Mouse (Mus musculus) forebrain, embryonic 14.5 days (tissue): ENCODE data around the gene 1110051M20Rik. TPM values are rescaled to one million over a fixed set of nuclear protein-coding genes. Genes with fewer than 3 reads are reported as not detected.

ENCODE experiments used
- ATAC-seq: fragments of 200-750 bp; cut with Nextera tagmentation; 2 replicates; pipeline ENCODE4 v1.8.0; 2017; ENCODE audit warnings: mild to moderate bottlenecking, moderate library complexity
- DNase-seq: peaks from one replicate; pipeline ENCODE4 v3.0.0-alpha.2; 2015; ENCODE audit warnings: low spot score
- H3K27ac ChIP-seq: fragments of 300-500 bp; sonication (generic); 2 replicates; pipeline ENCODE4 v1.5.1; 2014; ENCODE audit warnings: low read depth, mild to moderate bottlenecking, control low read depth, low read length, moderate library complexity
- H3K27me3 ChIP-seq: fragments of 300-500 bp; sonication (generic); replicated peaks from 2 replicates; pipeline ENCODE4 v1.6.1; 2014; ENCODE audit warnings: low read length, control low read depth, mixed read lengths; ENCODE audit not compliant: control insufficient read depth, insufficient read depth
- H3K36me3 ChIP-seq: fragments of 300-500 bp; sonication (generic); 2 replicates; pipeline ENCODE4 v1.6.1; 2014; ENCODE audit warnings: low read length, control low read depth; ENCODE audit not compliant: control insufficient read depth, insufficient read depth
- H3K4me1 ChIP-seq: fragments of 300-500 bp; sonication (generic); 2 replicates; pipeline ENCODE4 v1.6.1; 2014; ENCODE audit warnings: antibody characterized with exemption, low read length, control low read depth; ENCODE audit not compliant: control insufficient read depth, insufficient read depth
- H3K4me2 ChIP-seq: fragments of 300-500 bp; sonication (generic); 2 replicates; pipeline ENCODE4 v1.6.1; 2014; ENCODE audit warnings: mild to moderate bottlenecking, control low read depth, low read length
- H3K4me3 ChIP-seq: fragments of 300-500 bp; sonication (generic); 2 replicates; pipeline ENCODE4 v1.5.1; 2014; ENCODE audit warnings: low read depth, low read length, control low read depth
- H3K9ac ChIP-seq: fragments of 300-500 bp; sonication (generic); 2 replicates; pipeline ENCODE4 v1.6.1; 2014; ENCODE audit warnings: mild to moderate bottlenecking, low read length, control low read depth, moderate library complexity
- H3K9me3 ChIP-seq: fragments of 300-500 bp; sonication (generic); replicated peaks from 2 replicates; pipeline ENCODE4 v1.6.1; 2016; ENCODE audit warnings: low read length, control low read depth, mixed read lengths; ENCODE audit not compliant: control insufficient read depth
- WGBS: fragments of 180-500 bp; shearing (Covaris S2); extraction: QIAGEN DNeasy Blood & Tissue Kit; methylation state at CpG from one replicate; pipeline ENCODE4 v1.1.7; 2014; 5-methylcytosine and 5-hydroxymethylcytosine counted together
- polyA plus RNA-seq: library from polyadenylated mRNA; unstranded; fragments of >200 nt; fragmentation: Nextera tagmentation; extraction: Ambion mirVana; gene quantifications from 2 replicates; pipeline ENCODE4 v1.2.1, GENCODE M21; 2014

Gene 1110051M20Rik
- polyA plus RNA-seq, 1 experiment from 2014 or later: 170 TPM

GRCm38 (mm10) chr2:91300784-91301183 lies 143.7 kb downstream of the 1110051M20Rik start:
- Histone ChIP-seq H3K27me3 (no peaks in the 10 kb centered on the region), H3K4me1 (no peaks in the 10 kb centered on the region), H3K9me3 (no peaks in the 10 kb centered on the region), H3K4me2 (no peak overlapping the region), H3K27ac (no peak overlapping the region), H3K4me3 (no peak overlapping the region), H3K36me3 (no peaks in the 10 kb centered on the region), H3K9ac (no peak overlapping the region)
- DNase-seq: no peak
- 95% methylated on average over 2 of the region's 2 CpGs for WGBS
- no peak for ATAC-seq

GRCm38 (mm10) chr2:91299156-91299555 lies 145.3 kb downstream of the 1110051M20Rik start:
- no peaks in the 10 kb centered on the region; the same call in 1 of the 2 replicates for H3K36me3 ChIP-seq
- no peak overlapping the region for H3K4me2 ChIP-seq
- H3K9ac ChIP-seq: no peak overlapping the region
- no peak overlapping the region for H3K4me3 ChIP-seq
- H3K9me3 ChIP-seq: no peaks in the 10 kb centered on the region
- H3K27ac ChIP-seq: no peak overlapping the region
- DNase-seq: no peak
- 68% methylated on average over 3 of the region's 3 CpGs for WGBS
- H3K27me3 ChIP-seq: no peaks in the 10 kb centered on the region
- H3K4me1 ChIP-seq: no peaks in the 10 kb centered on the region
- no peak for ATAC-seq

GRCm38 (mm10) chr2:91295895-91296294 lies 148.6 kb downstream of the 1110051M20Rik start:
- no peak overlapping the region for H3K4me3 ChIP-seq
- no peaks in the 10 kb centered on the region for H3K27me3 ChIP-seq
- no peak overlapping the region for H3K9ac ChIP-seq
- H3K36me3 ChIP-seq: no peaks in the 10 kb centered on the region; the same call in 1 of the 2 replicates
- no peak overlapping the region for H3K4me2 ChIP-seq
- 89% methylated on average over 5 of the region's 5 CpGs for WGBS
- H3K9me3 ChIP-seq: no peaks in the 10 kb centered on the region
- H3K27ac ChIP-seq: no peak overlapping the region
- no peak for DNase-seq
- ATAC-seq: no peak
- H3K4me1 ChIP-seq: peaks cover 7% of the 10 kb centered on the region

- no peak overlapping the region for H3K27ac ChIP-seq
- no peak overlapping the region for H3K9ac ChIP-seq
- no peaks in the 10 kb centered on the region for H3K9me3 ChIP-seq
- peaks cover 8% of the 10 kb centered on the region for H3K4me1 ChIP-seq
- no peak for ATAC-seq
- no peaks in the 10 kb centered on the region for H3K27me3 ChIP-seq
- 98% methylated on average over 3 of the region's 3 CpGs for WGBS
- no peak for DNase-seq
- no peak overlapping the region for H3K4me3 ChIP-seq
- no peaks in the 10 kb centered on the region; the same call in 1 of the 2 replicates for H3K36me3 ChIP-seq
- no peak overlapping the region for H3K4me2 ChIP-seq
These were observed 150.3 kb downstream of the 1110051M20Rik start for GRCm38 (mm10) chr2:91294226-91294625.

GRCm38 (mm10) chr2:91291197-91292007 lies 153.1 kb downstream of the 1110051M20Rik start:
- H3K4me3 ChIP-seq: no peak overlapping the region
- ATAC-seq (peak; percentile 61), DNase-seq (peak; percentile 67)
- peaks cover 8% of the 10 kb centered on the region for H3K4me1 ChIP-seq
- no peaks in the 10 kb centered on the region; the same call in 1 of the 2 replicates for H3K36me3 ChIP-seq
- H3K9me3 ChIP-seq: no peaks in the 10 kb centered on the region
- H3K4me2 ChIP-seq: no peak overlapping the region
- peak overlapping the region; percentile 50; the same call in 1 of the 2 replicates for H3K27ac ChIP-seq
- no peaks in the 10 kb centered on the region for H3K27me3 ChIP-seq
- WGBS: 51% methylated on average over 12 of the region's 12 CpGs
- no peak overlapping the region for H3K9ac ChIP-seq

GRCm38 (mm10) chr2:91287563-91287962 lies 156.9 kb downstream of the 1110051M20Rik start:
- 88% methylated on average over 6 of the region's 6 CpGs for WGBS
- peaks cover 11% of the 10 kb centered on the region for H3K4me1 ChIP-seq
- no peak overlapping the region for H3K27ac ChIP-seq
- no peak overlapping the region for H3K4me3 ChIP-seq
- H3K36me3 ChIP-seq: peaks cover 2% of the 10 kb centered on the region; the same call in 1 of the 2 replicates
- no peak for ATAC-seq
- H3K9ac ChIP-seq: no peak overlapping the region
- no peaks in the 10 kb centered on the region for H3K9me3 ChIP-seq
- no peak for DNase-seq
- no peak overlapping the region for H3K4me2 ChIP-seq
- H3K27me3 ChIP-seq: no peaks in the 10 kb centered on the region

- Histone ChIP-seq H3K4me2 (no peak overlapping the region), H3K36me3 (peaks cover 16% of the 10 kb centered on the region), H3K27me3 (no peaks in the 10 kb centered on the region), H3K9me3 (no peaks in the 10 kb centered on the region), H3K9ac (no peak overlapping the region), H3K4me1 (peaks cover 5% of the 10 kb centered on the region), H3K27ac (no peak overlapping the region), H3K4me3 (no peak overlapping the region)
- peak; percentile 89 for DNase-seq
- peak; percentile 64 for ATAC-seq
- WGBS: 10% methylated on average over 7 of the region's 7 CpGs
These were observed 158.5 kb downstream of the 1110051M20Rik start for GRCm38 (mm10) chr2:91285885-91286505.

GRCm38 (mm10) chr2:91284375-91285199 lies 159.9 kb downstream of the 1110051M20Rik start:
- DNase-seq (peak; percentile 72), ATAC-seq (peak; percentile 24; the same call in 1 of the 2 replicates)
- WGBS: 44% methylated on average over 13 of the region's 13 CpGs
- H3K4me1 ChIP-seq: peaks cover 3% of the 10 kb centered on the region; the same call in 1 of the 2 replicates
- H3K9me3 ChIP-seq: no peaks in the 10 kb centered on the region
- peaks cover 16% of the 10 kb centered on the region for H3K36me3 ChIP-seq
- no peaks in the 10 kb centered on the region for H3K27me3 ChIP-seq
- H3K4me2 ChIP-seq: 0 out of 2 replicates have a peak overlapping the region, but pooled peaks have one; percentile 7
- H3K4me3 ChIP-seq: no peak overlapping the region
- H3K27ac ChIP-seq: no peak overlapping the region
- H3K9ac ChIP-seq: peak overlapping the region; percentile 37
